Mouse (Mus musculus) megakaryocyte-erythroid progenitor cell, adult 5-6 weeks (primary cell): ENCODE results near the gene Aloxe3. TPM values are rescaled to one million over a fixed set of nuclear protein-coding genes. Genes with fewer than 3 reads are reported as not detected.

ENCODE experiments used
- ATAC-seq: replicated peaks from 2 replicates; pipeline ENCODE4 v1.8.0; 2016; ENCODE audit warnings: mild to moderate bottlenecking, inconsistent platforms; ENCODE audit not compliant: severe bottlenecking, poor library complexity, low FRiP score, low TSS enrichment
- total RNA-seq, 2 experiments: library from RNA; stranded (forward) in 1 of 2; stranded (reverse) in 1 of 2; fragments of 200-1000, 215-1000 nt in 1 of 2; fragments of >200 nt in 1 of 2; fragmentation: Nextera tagmentation in 1 of 2; gene quantifications; 2 replicates each; pipeline ENCODE4 v1.2.3; 2014 to 2017

Aloxe3 gene
- total RNA-seq (2014; fragmentation: Nextera tagmentation) (not detected in 2 replicates), total RNA-seq (2017) (not detected in 2 replicates)

- no peak for ATAC-seq
These were observed at the start of gene Aloxe3 for GRCm38 (mm10) chr11:69125852-69125918. Gene Aloxe3 (plus strand): TSS chr11:69125896.

GRCm38 (mm10) chr11:69076572-69076971, 49.1 kb upstream of the Aloxe3 start:
- ATAC-seq: no peak

DNA sequence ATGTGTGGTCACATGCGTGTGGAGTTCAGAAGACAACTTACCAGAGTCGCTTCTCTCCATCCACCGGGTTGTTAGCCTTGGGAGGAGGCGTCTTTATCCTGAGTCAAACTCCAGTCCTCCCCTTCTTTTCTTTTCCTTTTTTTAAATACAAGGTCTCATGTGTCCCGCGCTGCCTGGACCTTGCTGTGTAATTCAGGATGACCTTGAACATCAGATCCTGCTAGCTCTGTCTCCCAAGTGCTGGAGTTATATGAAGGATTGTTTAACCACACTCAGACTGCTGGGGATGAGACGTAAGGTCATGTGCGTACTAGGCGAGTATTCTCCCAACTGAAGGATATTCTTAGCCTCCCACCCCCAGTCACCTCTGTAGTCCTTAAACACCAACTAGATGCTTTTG, 48.4 kb upstream of the Aloxe3 start:
- ATAC-seq: no peak

- ATAC-seq: no peak
These were observed 47.7 kb upstream of the Aloxe3 start for GRCm38 (mm10) chr11:69078041-69078440.

DNA sequence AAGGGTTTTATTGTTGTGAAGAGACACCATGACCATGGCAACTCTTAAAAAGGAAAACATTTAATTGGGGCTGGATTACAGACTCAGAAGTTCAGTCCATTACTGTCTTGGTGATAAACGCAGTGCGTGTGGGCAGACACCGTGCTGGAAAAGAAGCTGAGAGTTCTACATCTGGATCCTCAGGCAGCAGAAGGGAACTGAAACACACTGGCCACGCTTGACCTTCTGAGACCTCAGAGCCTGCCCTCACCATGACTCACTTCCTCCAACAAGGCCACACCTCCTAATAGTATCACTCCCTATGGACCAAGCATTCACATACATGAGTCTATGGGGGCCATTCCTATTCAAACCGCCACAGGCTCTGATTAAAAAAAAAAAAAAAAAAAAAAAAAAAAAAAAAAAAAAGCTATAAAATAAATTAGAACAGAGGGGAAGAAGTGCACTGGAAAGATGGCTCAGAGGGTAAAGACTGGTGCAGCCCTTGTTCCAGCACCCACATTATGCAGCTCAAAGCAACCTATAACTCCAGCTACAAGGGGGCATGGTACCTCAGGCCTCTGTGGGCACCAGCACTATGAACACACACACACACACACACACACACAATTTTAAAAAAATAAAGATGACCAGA, 46.8 kb upstream of the Aloxe3 start:
- ATAC-seq: no peak

DNA sequence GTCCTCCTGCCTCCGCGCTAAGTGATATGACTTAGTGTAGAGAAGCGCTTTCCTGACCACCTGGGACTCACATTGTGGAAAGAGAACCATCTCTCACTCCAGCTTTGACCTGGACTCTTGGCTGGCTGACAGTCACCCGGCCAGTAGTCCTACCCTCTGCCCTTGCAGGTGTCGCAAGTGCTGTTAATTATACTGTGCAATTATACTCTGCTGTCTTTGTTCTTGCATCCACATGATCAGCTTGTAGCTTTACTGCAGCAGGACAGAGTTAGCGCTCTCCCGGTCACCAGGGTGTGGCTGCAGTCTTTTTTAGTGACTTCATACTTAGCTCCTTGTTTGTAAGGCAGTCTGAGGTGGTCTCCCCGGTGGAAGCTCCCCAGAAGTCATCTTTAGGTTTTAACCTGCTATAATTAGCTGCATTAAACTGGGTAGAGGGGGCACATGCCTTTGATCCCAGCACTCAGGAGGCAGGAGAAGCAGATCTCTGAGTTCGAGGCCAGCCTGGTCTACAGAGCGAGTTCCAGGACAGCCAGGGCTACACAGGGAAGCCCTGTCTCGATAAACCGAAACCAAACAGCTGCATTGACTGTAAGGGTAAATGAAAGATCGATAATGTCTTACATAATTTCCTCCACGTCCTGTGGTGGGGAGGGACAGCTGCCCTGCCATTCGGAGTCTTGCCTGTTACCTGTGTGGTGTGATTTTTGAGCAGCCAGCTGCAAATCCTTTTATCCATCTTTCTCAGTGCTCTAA, 45.4 kb upstream of the Aloxe3 start:
- ATAC-seq: no peak

GRCm38 (mm10) chr11:69080855-69081222, 44.9 kb upstream of the Aloxe3 start:
- ATAC-seq: no peak

DNA sequence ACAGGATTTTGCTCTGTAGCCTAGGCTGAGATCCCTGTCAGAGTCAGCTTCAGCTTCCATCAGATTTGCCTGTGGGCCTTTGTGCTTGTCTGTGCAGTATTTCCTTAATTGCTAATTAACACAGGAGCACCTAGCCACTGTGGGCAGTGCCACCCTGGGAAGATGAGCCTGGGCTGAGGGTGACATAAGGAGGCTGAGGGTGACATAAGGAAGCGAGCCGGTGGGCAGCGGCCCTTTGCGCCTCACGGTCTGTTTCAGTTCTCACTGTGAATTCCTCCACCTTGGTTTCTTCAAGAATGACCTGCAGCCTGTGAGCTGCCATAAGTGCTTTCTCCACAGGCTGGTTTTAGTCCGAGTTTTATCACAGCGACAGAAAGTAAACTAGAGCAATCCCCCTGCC, 44.1 kb upstream of the Aloxe3 start:
- no peak for ATAC-seq

- ATAC-seq: no peak
These were observed 40.1 kb upstream of the Aloxe3 start for GRCm38 (mm10) chr11:69085608-69086007.

- no peak for ATAC-seq
These were observed 39.3 kb upstream of the Aloxe3 start for GRCm38 (mm10) chr11:69086390-69086789.

DNA sequence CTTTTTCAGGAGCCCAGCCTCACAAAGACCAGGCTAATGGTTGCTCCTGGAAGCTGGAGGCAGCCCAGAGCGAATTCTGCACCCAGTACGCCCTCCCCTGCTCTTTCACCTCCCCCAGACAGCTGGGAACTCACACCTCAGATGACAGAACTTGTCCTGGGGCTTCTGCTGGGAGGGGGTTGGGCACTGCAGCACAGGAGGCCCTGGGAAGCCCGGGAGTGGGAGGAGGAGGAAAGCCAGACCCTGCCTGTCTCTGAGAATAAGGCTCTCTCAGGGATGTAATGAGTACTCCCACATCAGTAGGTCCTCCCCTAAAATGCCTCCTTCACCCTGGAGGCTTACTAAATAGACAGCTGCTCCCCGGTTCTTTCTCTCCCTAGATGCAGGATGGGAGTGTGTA, 38.6 kb upstream of the Aloxe3 start:
- ATAC-seq: no peak

GRCm38 (mm10) chr11:69087597-69087996, 38.1 kb upstream of the Aloxe3 start:
- no peak for ATAC-seq

DNA sequence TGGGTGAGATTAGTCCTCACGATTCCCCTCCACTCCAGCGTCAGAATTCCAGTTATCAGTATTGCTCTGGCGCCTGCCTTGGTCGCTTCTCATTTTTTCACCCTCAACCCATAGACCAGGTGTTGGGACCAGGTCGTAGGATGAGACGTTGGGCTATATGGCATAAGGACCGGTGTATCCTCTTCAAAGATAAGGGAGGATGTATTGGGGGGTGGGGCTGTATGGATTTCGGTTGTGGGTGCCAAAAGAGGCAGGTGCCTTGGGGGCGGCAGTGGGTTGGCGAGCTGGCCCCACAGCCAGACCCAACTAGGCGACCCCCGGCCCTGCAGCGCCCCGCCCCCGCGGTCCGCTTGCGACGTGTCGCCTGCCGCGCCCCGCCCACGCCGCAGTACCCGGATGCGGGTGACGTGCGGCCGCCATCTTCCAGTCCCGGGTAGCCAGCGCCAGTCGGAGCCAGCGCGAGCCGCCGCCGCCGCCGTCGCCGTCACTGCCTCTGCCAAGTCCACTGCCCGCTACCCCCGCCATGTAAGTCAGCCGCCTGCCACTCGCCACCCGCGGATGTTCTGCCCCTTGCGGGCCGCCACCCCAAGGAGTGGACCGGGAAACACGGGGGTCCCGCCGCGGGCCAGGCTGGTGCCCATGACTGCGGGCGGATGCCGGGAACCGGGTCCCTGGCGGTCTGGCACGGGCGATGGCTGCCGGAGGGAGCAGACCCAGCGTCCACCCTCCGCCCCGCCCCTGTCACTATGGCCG, 37.4 kb upstream of the Aloxe3 start, which contains the start of gene Vamp2:
Gene Vamp2 (plus strand): TSS at position 388 of the 753 bp plus-strand sequence.
- ATAC-seq: peak; percentile 53; the same call in 1 of the 2 replicates

GRCm38 (mm10) chr11:69088856-69089615, 36.7 kb upstream of the Aloxe3 start:
- ATAC-seq: peak; percentile 65

- no peak for ATAC-seq
These were observed 35.9 kb upstream of the Aloxe3 start for GRCm38 (mm10) chr11:69089616-69090290.

GRCm38 (mm10) chr11:69090367-69090766, 35.3 kb upstream of the Aloxe3 start:
- ATAC-seq: no peak

DNA sequence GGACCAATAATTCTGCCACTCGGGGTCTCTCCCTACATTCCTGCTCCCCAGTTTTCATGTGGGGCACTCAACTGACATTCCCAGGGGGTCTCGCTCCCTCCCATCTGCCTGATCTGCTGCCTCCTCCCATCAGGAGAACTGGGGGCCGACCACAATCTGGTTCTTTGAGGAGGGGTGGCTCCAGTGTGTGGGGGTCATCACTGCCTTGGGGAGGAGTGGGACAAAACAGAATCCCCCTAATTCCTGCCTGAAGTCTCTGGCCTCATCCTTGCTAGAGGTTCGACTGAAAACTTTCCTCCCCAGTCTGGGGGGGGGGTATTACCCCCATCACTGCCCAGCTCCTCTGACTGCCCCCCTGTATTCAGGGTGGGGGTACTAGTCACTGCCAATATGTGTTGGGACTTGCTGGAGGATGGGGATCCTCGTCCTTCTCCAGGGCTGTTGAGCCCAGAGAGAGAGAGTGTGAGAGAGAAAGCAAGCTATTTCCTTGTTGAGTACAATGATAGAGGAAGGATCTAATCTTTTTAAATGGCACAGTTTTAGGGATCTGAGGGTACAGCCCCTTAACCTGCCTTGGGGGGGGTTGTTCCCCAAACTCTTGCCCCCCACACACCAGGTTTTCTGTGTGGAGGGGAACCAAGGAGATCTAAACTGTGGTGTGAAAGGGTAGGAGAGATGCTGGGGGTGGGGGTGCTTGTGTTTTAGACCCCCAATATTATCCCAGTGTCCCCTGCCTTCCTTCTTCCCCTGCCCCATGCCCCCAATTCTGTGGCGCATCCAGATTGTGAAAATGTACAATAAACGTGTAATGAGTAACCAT, 33.9 kb upstream of the Aloxe3 start:
- no peak for ATAC-seq

DNA sequence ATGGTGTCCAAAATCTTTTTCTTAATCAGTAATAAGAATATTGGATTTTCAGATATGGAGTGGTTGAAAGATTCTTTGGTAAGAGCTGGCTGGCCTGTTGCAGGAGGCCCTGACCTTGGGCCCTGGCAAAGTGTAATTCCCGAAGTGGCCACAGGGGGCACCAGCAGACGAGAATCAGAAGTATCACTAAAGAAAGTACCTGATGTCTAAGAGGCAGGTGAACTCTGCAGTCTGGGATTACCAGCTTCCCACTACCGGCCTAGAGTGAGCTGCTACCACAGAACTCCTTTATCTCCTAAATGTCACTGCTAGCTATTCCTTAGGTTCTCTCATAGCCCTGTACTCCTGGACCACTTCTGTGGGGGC, 33.3 kb upstream of the Aloxe3 start:
- no peak for ATAC-seq

DNA sequence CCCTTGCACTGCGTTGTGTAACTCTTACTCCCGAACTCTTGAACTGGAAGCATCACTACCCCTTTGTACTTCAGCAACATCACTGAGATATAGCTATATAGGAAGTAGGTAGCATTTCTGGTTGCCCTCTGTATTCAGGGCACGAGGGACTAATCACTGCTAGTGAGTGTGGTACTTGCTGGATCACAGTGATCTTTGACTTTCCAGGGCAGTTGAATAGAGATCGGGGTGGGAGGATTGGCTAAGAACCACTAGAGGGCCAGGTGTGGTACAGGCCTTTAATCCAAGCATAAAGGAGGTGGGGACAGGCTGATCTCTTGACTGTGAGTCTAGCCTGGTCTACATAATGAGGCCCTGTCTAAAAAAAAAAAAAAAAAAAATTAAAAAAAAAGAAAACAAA, 32.8 kb upstream of the Aloxe3 start:
- no peak for ATAC-seq
